Mouse (Mus musculus) embryonic facial prominence, embryonic 13.5 days (tissue): ENCODE measurements around the gene Rnf111. TPM values are rescaled to one million over a fixed set of nuclear protein-coding genes. Genes with fewer than 3 reads are reported as not detected.
"Not testable (repeated sequence)": the region's sequence is repeated elsewhere in the genome, so short reads cannot be mapped to it uniquely, and the experiment has no call there.

Experiments used
- ATAC-seq: fragments of 200-750 bp; cut with Nextera tagmentation; 2 replicates; pipeline ENCODE4 v1.8.0; 2017; ENCODE audit warnings: low read depth; ENCODE audit not compliant: insufficient number of reproducible peaks, insufficient read depth, low FRiP score, low TSS enrichment
- H3K27ac ChIP-seq: fragments of 300-500 bp; sonication (generic); 2 replicates; pipeline ENCODE4 v1.5.1; 2015; ENCODE audit warnings: moderate library complexity, mild to moderate bottlenecking, inconsistent platforms
- H3K27me3 ChIP-seq: fragments of 300-500 bp; sonication (generic); 2 replicates; pipeline ENCODE4 v1.6.1; 2015; ENCODE audit warnings: mild to moderate bottlenecking, inconsistent platforms
- H3K36me3 ChIP-seq: fragments of 300-500 bp; sonication (generic); 2 replicates; pipeline ENCODE4 v1.6.1; 2015; ENCODE audit warnings: mild to moderate bottlenecking, inconsistent platforms
- H3K4me1 ChIP-seq: fragments of 300-500 bp; sonication (generic); 2 replicates; pipeline ENCODE4 v1.6.1; 2015; ENCODE audit warnings: inconsistent platforms
- H3K4me2 ChIP-seq: fragments of 300-500 bp; sonication (generic); 2 replicates; pipeline ENCODE4 v1.6.1; 2015; ENCODE audit warnings: moderate library complexity, mild to moderate bottlenecking, inconsistent platforms
- H3K4me3 ChIP-seq: fragments of 300-500 bp; sonication (generic); 2 replicates; pipeline ENCODE4 v1.5.1; 2015; ENCODE audit warnings: mild to moderate bottlenecking, inconsistent platforms
- H3K9ac ChIP-seq: fragments of 300-500 bp; sonication (generic); 2 replicates; pipeline ENCODE4 v1.6.1; 2015; ENCODE audit warnings: mild to moderate bottlenecking, inconsistent platforms
- H3K9me3 ChIP-seq: fragments of 300-500 bp; sonication (generic); 2 replicates; pipeline ENCODE4 v1.6.1; 2016; ENCODE audit warnings: inconsistent platforms
- WGBS: fragments of 180-500 bp; shearing (Covaris S2); methylation state at CpG from one replicate; pipeline ENCODE4 v1.1.7; 2015; ENCODE audit warnings: mixed read lengths; 5-methylcytosine and 5-hydroxymethylcytosine counted together
- polyA plus RNA-seq: library from polyadenylated mRNA; unstranded; fragments of >200 nt; fragmentation: Nextera tagmentation; extraction: Ambion mirVana; gene quantifications from 2 replicates; pipeline ENCODE4 v1.2.1, GENCODE M21; 2015

Rnf111 gene
- polyA plus RNA-seq: 28.8 and 32.4 TPM in 2 replicates

DNA sequence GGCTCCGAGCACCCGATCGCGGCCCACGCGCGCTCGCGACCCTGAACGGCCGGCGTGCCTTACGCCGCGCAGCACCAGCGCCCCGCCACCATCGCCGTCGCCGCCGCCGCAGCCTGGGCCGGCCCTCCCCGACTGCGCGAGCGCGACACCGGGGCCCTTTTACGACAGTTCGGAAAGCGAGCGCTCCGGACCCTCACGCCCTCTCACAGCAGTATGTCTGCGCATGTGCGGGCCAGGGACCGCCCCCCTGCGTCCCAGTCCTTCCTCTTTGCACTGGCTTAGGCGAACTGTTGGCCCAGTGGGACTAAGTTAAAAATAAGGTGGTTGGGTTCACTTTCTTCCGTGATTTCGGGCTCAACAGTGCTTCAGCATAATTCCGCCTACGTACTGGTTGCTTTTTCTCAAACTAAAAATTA, at the start of gene Rnf111:
Gene Rnf111, minus strand, starts transcription at position 100 of the 416 bp plus-strand sequence.
- Histone ChIP-seq H3K9ac (peak within 1 kb of the TSS; percentile 90), H3K4me1 (peaks cover 12% of the 10 kb centered on the region), H3K9me3 (no peaks in the 10 kb centered on the region), H3K4me3 (peak within 1 kb of the TSS; percentile 95), H3K36me3 (0 out of 2 replicates have a peak, but pooled peaks cover 4% of the 10 kb centered on the region), H3K4me2 (peak within 1 kb of the TSS; percentile 65), H3K27me3 (no peaks in the 10 kb centered on the region), H3K27ac (peak within 1 kb of the TSS; percentile 97)
- ATAC-seq: peak; percentile 97
- WGBS: under 1% methylated on average over 45 of the region's 45 CpGs

DNA sequence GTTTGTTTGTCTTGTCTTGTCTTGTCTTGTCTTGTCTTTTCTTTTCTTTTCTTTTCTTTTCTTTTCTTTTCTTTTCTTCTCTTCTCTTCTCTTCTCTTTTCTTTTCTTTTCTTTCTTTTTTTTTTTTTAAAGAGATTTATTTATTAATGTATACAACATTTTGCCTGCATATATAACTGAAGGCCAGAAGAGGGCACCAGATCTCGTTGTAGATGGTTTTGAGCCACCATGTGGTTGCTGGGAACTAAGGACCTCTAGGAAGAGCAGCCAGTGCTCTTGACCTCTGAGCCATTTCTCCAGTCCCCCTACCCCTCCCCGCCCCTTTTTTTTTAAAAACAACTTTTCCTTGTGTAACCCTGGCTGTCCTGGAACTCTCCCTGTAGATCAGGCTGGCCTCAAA, 48.7 kb upstream of the Rnf111 start:
- ATAC-seq, H3K27ac ChIP-seq, H3K9ac ChIP-seq, H3K4me1 ChIP-seq, H3K4me2 ChIP-seq, H3K4me3 ChIP-seq, H3K27me3 ChIP-seq: not testable (repeated sequence)
- 97% methylated on average over 2 of the region's 2 CpGs for WGBS
- Histone ChIP-seq H3K9me3 (peaks cover 11% of the 10 kb centered on the region; the same call in 1 of the 2 replicates), H3K36me3 (peaks cover 44% of the 10 kb centered on the region)

DNA sequence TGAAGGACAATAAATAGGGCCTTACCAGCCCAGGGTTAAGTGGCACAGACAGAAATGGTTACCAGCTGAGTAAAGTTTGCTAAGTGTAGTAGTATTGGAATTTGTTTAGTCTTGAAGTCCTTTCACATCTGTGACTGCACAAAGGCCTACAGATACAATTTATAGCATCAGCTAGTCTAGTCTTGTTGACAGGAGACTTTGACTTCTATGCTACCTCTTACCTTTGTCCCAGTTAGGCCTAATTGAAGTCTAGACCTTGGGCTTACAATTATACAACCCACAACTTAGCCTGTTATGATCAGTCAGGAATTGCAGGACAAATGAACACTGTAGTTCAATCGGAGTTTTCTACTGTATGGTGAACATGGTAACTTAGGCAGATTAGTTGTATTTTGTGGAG, 48.0 kb upstream of the Rnf111 start:
- Histone ChIP-seq H3K27ac (no peak overlapping the region), H3K36me3 (peaks cover 41% of the 10 kb centered on the region), H3K9me3 (peaks cover 11% of the 10 kb centered on the region; the same call in 1 of the 2 replicates), H3K27me3 (no peaks in the 10 kb centered on the region), H3K4me1 (no peaks in the 10 kb centered on the region), H3K4me2 (no peak overlapping the region), H3K4me3 (no peak overlapping the region), H3K9ac (no peak overlapping the region)
- ATAC-seq: no peak
- WGBS: 96% methylated on average over 1 of the region's 1 CpGs

GRCm38 (mm10) chr9:70548304-70548703, 44.8 kb upstream of the Rnf111 start:
- H3K9me3 ChIP-seq: peaks cover 11% of the 10 kb centered on the region; the same call in 1 of the 2 replicates
- H3K4me1 ChIP-seq: peaks cover 4% of the 10 kb centered on the region; the same call in 1 of the 2 replicates
- H3K9ac ChIP-seq: no peak overlapping the region
- H3K4me3 ChIP-seq: no peak overlapping the region
- peaks cover 33% of the 10 kb centered on the region for H3K36me3 ChIP-seq
- H3K4me2 ChIP-seq: no peak overlapping the region
- H3K27ac ChIP-seq: no peak overlapping the region
- no peak for ATAC-seq
- 80% methylated on average over 4 of the region's 4 CpGs for WGBS
- no peaks in the 10 kb centered on the region for H3K27me3 ChIP-seq

DNA sequence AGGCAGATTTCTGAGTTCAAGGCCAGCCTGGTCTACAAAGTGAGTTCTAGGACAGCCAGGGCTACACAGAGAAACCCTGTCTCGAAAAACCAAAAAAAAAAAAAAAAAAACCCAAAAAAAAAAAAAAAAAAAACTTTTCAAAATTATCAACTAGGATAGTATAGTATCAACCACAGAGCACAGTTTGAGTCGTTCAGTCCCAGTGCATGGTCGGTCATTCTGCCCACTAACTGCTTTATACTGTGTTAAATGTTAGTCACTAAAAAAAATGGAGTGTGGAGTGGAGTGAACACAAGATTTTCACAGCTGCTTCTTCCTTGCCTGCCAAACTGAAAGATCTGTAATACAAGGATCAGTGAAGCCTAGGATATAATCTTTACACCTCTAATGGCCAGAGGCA, 43.1 kb upstream of the Rnf111 start:
- H3K27ac ChIP-seq, H3K4me3 ChIP-seq, H3K9ac ChIP-seq, ATAC-seq, H3K4me1 ChIP-seq, H3K4me2 ChIP-seq, H3K9me3 ChIP-seq, H3K27me3 ChIP-seq: not testable (repeated sequence)
- peaks cover 17% of the 10 kb centered on the region for H3K36me3 ChIP-seq
- WGBS: 92% methylated on average over 2 of the region's 3 CpGs

DNA sequence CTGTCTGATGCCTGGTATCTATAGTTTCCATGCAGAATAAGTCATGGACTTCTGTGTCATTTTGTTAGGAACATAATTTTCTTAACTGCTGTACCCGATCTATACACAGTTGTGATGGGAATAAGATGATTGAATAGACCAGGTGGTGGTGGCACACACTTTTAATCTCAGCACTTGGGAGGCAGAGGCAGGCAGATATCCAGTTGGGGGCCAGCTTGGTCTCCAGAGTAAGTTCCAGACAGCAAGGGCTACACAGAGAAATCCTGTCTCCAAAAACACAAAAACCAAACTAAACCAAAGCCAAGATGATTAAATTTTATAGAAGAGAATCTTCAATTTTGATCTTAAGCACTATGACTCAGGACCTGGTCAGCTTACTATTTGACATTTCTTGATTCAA, 41.3 kb upstream of the Rnf111 start:
- H3K9me3 ChIP-seq: no peaks in the 10 kb centered on the region
- no peak overlapping the region for H3K4me3 ChIP-seq
- whole genome bisulfite sequencing: 80% methylated on average over 1 of the region's 1 CpGs
- no peak overlapping the region for H3K4me2 ChIP-seq
- no peaks in the 10 kb centered on the region for H3K27me3 ChIP-seq
- H3K27ac ChIP-seq: no peak overlapping the region
- 0 out of 2 replicates have a peak, but pooled peaks cover 8% of the 10 kb centered on the region for H3K36me3 ChIP-seq
- no peak for ATAC-seq
- H3K9ac ChIP-seq: no peak overlapping the region
- H3K4me1 ChIP-seq: peaks cover 12% of the 10 kb centered on the region

DNA sequence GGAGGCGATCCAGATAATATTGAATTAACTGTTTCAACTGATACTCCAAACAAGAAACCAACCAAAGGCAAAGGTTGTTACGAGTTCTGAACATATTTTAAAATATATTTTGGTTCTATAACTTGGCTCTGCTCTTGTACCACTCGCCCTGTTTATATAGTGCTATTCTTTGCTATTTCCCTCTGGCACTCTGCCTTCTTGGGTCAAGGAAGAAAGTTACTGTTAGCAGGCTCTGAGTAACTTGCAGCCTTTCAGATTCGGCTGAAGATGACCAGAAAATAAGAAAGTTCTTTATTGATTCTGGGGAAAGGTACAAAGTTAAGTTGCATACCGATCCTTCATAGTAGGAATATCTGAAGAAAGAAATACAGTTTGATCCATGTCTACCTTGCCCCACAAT, 40.5 kb upstream of the Rnf111 start:
- H3K4me2 ChIP-seq: peak overlapping the region; percentile 80
- WGBS: 62% methylated on average over 5 of the region's 5 CpGs
- peak overlapping the region; percentile 71 for H3K4me3 ChIP-seq
- H3K9me3 ChIP-seq: no peaks in the 10 kb centered on the region
- H3K9ac ChIP-seq: no peak overlapping the region
- H3K4me1 ChIP-seq: peaks cover 12% of the 10 kb centered on the region
- H3K27ac ChIP-seq: no peak overlapping the region
- H3K36me3 ChIP-seq: 0 out of 2 replicates have a peak, but pooled peaks cover 8% of the 10 kb centered on the region
- no peaks in the 10 kb centered on the region for H3K27me3 ChIP-seq
- no peak for ATAC-seq

- Histone ChIP-seq H3K9me3 (no peaks in the 10 kb centered on the region), H3K27ac (peak overlapping the region; percentile 98), H3K4me1 (peaks cover 12% of the 10 kb centered on the region), H3K4me3 (peak overlapping the region; percentile 71), H3K4me2 (peak overlapping the region; percentile 80), H3K9ac (peak overlapping the region; percentile 94), H3K27me3 (no peaks in the 10 kb centered on the region), H3K36me3 (0 out of 2 replicates have a peak, but pooled peaks cover 8% of the 10 kb centered on the region)
- ATAC-seq: peak; percentile 67
- under 1% methylated on average over 64 of the region's 64 CpGs for WGBS
These were observed 39.7 kb upstream of the Rnf111 start for GRCm38 (mm10) chr9:70543048-70543880.

- Histone ChIP-seq H3K4me3 (peak within 1 kb of the TSS; percentile 71), H3K9me3 (no peaks in the 10 kb centered on the region), H3K36me3 (0 out of 2 replicates have a peak, but pooled peaks cover 3% of the 10 kb centered on the region), H3K27me3 (no peaks in the 10 kb centered on the region), H3K4me2 (peak within 1 kb of the TSS; percentile 80), H3K4me1 (peaks cover 12% of the 10 kb centered on the region), H3K9ac (peak within 1 kb of the TSS; percentile 94), H3K27ac (peak within 1 kb of the TSS; percentile 98)
- ATAC-seq: peak; percentile 97
- WGBS: under 1% methylated on average over 72 of the region's 75 CpGs
These were observed 38.9 kb upstream of the Rnf111 start, which contains the start of gene Sltm for GRCm38 (mm10) chr9:70542305-70543041. Gene Sltm (plus strand): TSS chr9:70542754.

DNA sequence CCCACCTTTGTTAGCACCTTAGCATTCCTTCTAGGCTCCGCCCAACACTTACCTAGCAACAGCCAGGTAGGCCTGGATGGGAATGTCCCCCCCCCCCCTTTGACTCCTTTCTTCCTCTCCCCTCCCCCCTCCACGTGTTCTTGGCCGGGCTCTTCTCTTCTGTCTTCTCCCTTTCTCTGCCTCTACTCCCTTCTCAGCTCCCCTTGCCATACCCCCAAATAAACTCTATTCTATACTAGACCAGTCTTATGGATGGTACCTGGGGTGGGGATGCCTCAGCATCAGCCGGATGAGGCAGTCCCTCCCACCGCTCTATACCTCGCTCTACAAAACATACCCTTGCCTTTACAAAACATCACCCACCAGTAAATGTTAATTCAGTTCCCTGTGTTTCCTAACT, 38.1 kb upstream of the Rnf111 start:
- peak overlapping the region; percentile 71 for H3K4me3 ChIP-seq
- no peak for ATAC-seq
- no peaks in the 10 kb centered on the region for H3K9me3 ChIP-seq
- 3% methylated on average over 6 of the region's 6 CpGs for WGBS
- H3K27ac ChIP-seq: 0 out of 2 replicates have a peak overlapping the region, but pooled peaks have one; percentile 98
- no peaks in the 10 kb centered on the region for H3K27me3 ChIP-seq
- H3K9ac ChIP-seq: peak overlapping the region; percentile 94
- 0 out of 2 replicates have a peak, but pooled peaks cover 3% of the 10 kb centered on the region for H3K36me3 ChIP-seq
- peak overlapping the region; percentile 80 for H3K4me2 ChIP-seq
- H3K4me1 ChIP-seq: peaks cover 12% of the 10 kb centered on the region

- Histone ChIP-seq H3K9me3 (no peaks in the 10 kb centered on the region), H3K4me1 (no peaks in the 10 kb centered on the region), H3K36me3 (no peaks in the 10 kb centered on the region), H3K4me3 (no peak overlapping the region), H3K27me3 (no peaks in the 10 kb centered on the region), H3K4me2 (no peak overlapping the region), H3K9ac (no peak overlapping the region), H3K27ac (no peak overlapping the region)
- ATAC-seq: no peak
- WGBS: 65% methylated on average over 3 of the region's 3 CpGs
These were observed 29.8 kb upstream of the Rnf111 start for GRCm38 (mm10) chr9:70533328-70533727.
